Mouse (Mus musculus) ovary, postnatal 14 days (tissue): ENCODE measurements at regions not wholly inside any gene's neighbourhood (a gene's known extent, or its start where the extent isn't known, plus 50 kb on each side); places are given as distances from the start of the nearest gene placed in this dataset.

Source experiments
- DNase-seq: peaks from one replicate; pipeline ENCODE4 v3.0.0; 2022; ENCODE audit warnings: low spot score

DNA sequence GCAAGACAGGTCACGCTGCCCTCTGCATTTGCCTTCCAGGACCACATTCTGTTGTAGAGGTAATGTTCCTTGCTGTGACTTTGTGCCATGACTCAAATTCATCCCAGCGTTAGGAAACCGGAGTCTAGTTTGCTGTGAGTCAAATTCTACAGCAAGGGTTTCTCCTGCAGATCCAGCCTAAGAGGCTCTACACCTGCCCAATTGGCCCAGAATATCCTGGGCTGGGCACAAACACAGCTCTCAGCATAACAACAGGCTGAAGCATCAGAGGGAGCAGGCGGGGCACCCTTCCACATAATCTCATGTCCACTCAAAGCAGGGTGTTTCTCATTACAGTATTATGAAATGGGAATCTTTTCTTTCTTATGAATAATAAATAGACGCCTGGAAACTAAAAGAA lies 220.2 kb upstream of the Pard3b start:
- DNase-seq = no peak

DNA sequence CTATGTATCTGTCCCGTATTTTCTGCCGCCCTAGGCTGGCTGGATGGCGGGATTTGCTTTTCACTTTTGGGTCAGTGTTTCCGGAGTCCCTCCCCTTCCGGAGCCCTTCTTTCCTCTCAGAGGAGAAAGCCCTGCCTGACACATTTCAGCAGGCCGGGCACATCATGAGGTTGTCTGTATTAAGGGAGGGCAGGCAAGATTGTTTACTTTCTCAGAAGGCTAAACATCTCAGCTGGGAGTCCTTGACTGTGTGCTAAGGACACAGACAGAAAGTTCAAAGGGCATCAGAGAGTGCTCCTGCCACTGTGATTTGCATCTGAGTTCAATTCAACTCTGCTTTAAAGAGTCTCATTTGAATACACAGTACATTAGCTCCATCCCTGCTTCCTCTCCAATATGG lies 218.8 kb upstream of the Pard3b start:
- DNase-seq = no peak

DNA sequence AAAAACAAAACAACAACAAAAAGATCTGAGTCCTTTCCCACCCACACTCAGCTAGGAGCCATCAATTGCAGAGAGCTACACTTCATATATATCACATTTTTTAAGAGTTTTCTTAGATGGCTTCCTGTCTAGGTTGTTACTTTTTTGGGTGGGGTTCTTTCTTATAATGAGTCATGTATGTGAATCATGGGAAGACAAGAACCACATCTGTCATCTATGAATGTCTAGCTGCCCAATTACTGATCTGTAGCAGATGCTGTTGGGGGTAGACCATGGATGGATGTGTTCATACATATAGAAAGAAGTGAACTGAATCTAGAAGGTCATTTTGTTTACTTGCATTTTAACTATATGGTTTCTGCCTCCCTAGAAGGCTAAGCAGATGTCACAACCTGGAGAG lies 215.4 kb upstream of the Pard3b start:
- DNase-seq = no peak

DNA sequence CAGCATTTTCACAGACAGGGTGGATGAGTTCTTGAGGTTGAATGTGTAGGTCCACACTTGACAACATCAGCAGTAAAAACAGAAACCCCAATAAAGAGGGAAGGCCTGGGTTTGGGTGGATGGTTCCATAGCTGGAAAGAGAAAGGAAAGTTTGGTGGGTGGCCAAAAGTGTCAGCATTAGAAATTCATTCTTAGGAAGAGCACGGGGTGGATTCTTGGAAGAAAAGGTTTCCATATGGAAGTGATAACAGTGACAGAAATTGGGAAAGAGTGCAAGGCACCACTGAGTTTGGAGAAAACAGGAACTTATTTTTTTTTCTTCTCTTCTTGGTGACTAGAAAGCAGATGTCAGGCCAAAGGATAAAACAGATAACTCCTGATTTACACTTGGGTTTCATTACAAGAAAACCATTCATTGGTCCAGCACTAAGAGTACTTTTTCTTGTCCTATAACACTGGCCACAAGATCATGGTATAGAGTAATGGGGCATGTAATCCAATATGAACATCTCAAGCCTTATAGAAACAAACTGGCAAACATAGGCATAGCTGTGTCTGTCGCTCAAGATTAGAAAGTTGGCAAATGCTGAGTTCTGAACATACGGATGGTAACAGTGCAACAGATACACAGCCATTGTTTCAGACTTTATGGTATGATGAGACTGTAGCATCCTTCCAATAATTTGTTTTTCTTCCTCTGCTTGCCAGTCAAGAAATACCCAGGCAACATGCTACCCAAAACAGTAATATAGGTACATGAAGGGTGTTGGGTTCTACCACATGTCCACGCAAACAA lies 209.7 kb upstream of the Pard3b start:
- DNase-seq = no peak

DNA sequence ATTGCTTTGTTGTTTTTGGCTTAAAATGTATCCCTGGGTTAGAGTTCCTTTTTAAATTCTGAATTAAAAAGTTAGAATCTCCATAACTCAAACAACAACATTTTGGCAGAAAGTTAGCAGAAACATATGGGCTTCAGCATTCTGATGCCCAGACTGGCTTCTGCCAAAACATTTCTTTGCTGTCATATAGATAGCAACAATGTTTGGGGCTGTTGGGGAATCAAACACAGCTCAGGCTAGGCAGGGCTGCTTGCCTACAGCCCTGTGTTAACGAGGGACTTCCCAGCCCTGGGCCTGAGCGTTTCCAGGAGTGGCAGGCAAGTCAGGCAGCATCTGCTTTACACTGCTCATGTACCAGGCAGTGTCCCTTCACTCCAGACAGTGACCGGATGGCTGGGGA lies 201.0 kb upstream of the Pard3b start:
- no peak for DNase-seq

DNA sequence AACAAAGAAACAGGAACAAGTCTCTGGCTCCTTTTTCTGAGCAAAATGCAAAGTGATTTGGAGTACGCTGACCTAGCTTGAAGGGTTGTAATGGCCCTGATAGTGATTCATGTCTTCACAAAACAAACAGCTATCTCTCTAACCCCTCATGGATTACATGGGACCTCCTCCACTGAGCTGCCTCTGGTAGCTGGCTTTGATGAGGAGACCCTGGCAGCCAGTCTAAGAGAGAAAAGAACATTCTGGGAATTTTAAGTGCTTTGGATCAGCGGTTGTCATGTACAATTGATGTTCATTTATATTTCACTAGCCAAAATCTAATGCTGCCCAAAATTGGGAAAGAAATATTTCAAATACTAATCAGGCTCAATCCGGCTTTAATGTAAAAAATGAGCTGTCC lies 177.2 kb upstream of the Pard3b start:
- no peak for DNase-seq

DNA sequence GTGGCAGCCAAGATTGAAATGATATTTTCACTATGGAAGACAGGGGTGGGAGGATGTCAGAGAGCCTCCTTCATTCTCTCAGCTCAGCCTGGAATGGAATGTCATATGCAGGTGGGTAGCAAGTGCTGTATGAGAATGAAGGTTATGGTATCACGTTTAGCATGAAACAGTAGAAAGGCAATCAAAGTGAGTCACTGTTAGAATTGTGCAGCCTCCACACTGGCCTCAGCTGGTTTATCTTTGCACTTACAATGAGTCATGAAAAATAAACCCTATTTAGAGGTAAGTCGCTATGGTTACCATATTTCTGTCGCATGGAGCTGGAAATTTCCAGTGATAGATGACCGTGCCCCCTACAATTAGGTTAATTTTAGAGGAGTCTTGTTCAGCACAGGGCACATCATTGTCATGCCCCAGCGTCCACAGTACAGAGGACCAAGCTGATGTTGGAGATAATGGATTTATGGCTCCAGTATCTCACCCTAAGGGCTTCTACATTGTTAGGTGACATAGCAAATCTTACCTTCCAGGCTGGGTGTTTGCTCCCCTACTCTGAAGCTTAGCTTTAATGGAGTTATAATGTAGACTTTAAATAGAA lies 167.9 kb upstream of the Pard3b start:
- no peak for DNase-seq

DNA sequence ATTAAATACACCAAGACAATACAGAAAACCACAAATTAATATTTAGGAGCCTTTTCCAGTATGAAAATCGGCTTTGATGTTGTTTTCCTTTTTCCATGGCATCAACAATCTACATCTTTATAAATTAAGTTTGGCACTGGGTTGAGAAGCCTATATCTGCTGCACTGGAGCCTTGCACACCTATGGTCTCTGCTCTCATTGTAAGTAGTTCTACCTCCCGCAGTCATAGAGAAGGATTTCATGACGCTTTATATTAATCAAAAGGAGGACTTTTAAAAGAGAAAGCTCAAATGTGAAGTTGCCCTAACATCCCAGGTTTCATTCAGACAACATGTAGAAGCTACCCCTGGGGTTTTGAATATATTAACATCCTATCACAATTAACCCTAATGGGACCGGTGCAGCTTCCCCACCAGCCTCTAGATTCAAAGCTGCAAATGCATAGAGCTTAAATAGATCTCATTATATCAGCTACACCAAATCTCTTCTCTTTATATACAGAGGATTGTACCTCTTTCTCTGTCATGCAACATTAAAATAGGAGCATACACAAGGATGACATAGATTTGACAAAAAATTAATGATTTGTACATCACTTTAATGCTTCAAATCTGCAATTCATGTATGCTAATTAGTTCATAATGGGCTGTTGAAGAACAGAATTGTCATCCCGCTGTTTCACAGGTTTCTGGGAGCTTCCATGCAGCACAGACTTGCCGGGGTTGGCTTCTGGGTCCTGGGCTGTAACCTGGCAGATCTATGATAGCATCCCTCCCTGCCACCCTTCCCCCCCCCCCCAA lies 166.6 kb upstream of the Pard3b start:
- DNase-seq = no peak

DNA sequence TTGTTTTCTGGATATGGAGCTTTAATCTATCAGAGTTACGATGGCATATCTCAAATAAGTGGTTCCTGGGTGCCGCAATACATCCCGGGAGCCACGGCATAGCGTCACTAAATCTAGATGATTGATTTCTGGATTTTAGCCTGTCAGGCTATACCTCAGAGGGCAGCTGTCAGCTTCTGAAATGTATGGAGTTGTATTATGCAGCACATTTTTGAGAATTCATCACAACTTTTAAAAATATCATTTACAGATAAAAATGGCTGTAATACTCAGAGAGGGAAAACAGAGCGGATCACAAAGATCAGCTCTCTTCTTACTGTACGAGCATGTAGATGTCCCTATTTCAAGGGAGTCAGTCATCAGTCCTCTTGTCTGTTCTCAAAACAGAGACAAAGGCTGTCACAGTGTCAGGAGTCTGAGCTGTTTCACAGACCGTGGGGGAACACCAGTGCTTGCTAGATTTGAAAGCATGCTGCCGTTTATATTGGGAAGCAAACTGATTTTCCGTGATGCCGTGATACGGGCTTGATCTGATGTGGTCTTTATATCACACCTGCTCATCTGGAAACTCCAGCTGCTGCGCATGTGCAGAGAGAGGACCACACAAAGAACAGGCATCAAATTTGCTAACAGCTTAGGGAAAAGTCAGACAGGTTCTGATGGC lies 165.9 kb upstream of the Pard3b start:
- no peak for DNase-seq

DNA sequence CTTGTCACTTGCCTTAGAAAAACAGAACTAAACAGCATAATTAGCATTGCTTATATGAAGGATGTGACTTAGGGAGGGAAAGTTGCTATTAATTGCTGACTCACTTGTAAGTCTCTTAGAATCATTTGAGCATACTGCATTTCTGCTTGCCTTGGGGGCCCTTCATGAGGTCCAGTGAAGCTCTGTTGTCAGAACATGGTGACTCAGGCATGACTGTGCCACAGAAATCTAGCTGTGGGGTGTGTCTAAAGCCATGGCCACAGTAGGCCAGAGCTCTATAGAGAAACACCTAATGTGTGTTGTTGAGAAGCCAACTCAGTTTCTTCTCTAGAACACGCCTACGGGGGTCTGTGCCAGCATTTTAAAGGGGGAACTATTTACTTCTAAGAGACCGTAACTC lies 153.2 kb upstream of the Pard3b start:
- DNase-seq = no peak

DNA sequence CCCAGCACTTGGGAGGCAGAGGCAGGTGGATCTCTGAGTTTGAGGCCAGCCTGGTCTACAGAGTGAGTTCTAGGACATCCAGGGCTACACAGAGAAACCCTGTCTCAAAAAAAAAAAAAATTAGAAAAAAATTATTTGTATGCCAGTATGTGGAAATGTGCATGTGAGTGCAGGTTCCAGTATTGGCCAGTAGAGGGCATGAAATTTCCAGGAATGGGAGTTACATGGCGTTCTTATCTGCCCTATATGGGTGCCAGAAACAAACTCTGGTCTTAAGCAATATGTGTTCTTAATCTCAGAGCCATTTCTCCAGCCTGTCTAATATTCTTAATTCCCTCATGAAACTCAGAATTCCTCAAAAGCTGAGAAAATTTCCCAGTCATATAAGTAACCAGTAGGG lies 113.7 kb upstream of the Pard3b start:
- DNase-seq = no peak

DNA sequence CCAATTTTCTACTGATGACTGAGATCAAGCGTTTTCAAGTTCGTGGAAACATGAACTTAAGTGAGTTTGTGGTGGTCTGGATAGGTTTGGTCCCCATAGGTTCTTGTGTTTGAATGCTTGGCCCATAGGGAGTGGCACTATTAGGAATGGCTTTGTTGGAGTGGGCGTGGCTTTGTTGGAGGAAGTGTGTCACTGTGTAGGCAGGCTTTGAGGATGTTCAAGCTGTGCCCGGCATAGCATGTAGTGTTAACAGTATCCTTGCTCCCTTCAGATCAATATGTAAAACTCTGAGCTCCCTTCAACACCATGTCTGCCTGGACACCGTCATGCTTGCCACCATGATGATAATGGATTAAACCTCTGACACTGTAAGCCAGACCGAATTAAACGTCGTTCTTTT lies 112.7 kb upstream of the Pard3b start:
- no peak for DNase-seq

DNA sequence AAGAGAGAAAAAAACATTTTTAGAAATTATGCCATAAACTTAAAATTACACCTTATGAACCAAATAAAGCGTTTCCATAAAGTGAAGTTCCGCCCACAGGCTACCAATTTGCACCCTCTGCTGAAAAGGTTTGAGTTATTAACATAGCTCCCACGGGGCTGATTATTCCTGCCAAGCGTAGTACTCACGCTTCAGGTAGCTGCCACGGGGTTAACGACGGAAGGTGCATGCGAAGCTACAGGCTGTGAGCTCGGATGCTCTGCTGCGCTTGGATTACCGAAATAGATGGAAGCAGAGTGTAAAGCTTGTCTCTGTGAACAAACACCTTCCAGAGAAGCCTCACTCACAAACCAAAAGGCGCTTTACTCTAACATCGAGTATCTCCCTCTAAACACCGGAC lies 109.9 kb upstream of the Pard3b start:
- DNase-seq = no peak

DNA sequence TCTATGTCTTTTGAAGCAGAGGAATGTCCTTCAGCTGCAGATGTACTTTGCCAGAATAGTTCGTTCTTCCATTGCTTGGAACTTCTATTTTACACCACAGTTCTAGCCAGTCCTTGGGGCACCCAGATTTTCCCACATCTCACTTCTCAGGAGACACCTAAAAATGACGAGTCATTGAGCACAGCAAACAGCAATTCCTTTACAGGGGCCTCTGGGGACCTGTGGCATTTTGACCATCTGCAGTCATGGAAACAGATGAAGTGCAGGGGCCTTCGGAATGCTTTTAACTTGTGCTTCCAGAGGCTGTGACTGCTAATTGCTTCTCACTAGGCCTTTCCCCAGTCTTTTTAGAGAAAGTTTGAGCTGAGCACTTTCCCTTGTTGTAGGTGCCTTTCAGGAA lies 108.5 kb upstream of the Pard3b start:
- no peak for DNase-seq

DNA sequence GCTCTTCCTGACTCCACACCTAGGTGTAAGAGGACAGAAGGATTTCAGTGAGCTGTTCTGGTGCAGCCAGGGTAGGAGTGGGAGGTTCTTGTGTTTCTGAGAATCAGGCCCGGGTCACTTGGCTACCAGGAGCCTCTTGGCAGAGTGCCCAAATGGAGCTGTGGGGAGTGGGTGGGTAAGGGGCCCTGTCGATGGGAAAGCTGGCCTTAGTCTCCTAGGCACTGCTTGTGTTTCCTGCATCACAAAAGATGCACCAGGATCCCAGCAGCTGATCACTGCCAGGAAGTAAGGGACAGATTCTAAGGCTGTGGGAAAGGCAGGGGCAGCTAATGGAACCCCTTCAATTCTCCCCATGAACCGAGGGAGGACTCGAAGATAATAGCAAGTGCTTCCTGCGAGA lies 107.1 kb upstream of the Pard3b start:
- DNase-seq = peak; percentile 8

DNA sequence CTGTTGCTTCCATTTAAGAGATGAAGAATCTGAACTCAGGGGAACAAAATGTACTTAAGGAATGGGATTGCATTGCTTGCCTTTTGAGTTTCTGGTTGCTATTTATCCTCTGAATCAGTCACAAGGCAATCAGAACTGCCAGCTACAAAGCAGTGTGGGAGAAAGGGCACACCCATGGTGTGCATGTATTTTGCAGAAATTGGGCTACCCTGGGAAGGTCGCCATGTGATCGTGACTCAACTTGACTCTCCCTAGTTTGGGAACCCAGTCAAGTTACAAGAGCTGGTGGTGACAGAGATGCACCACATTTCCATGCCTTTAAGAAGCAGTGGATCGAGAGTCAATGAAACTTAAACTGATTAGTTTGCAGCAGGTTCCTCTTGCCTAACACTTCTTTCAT lies 98.5 kb upstream of the Pard3b start:
- no peak for DNase-seq

DNA sequence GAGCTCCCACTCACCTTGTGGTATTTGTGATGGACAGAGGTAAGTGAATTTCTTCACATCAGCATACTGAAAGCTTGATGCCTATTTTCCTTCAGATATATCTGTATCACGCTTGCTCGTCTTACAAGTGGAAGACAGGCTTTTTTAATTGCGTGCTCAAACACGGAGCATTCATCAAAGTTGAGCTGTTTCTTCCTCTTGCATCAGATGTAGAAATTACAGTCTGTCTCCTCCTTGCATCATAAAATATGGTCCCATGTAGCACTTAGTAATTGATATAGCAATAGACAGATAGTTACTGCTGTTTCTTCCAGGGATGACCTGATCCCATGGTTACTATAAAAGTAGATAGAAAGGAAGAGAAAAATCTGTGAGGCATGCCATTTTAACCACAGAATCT lies 97.5 kb upstream of the Pard3b start:
- no peak for DNase-seq

DNA sequence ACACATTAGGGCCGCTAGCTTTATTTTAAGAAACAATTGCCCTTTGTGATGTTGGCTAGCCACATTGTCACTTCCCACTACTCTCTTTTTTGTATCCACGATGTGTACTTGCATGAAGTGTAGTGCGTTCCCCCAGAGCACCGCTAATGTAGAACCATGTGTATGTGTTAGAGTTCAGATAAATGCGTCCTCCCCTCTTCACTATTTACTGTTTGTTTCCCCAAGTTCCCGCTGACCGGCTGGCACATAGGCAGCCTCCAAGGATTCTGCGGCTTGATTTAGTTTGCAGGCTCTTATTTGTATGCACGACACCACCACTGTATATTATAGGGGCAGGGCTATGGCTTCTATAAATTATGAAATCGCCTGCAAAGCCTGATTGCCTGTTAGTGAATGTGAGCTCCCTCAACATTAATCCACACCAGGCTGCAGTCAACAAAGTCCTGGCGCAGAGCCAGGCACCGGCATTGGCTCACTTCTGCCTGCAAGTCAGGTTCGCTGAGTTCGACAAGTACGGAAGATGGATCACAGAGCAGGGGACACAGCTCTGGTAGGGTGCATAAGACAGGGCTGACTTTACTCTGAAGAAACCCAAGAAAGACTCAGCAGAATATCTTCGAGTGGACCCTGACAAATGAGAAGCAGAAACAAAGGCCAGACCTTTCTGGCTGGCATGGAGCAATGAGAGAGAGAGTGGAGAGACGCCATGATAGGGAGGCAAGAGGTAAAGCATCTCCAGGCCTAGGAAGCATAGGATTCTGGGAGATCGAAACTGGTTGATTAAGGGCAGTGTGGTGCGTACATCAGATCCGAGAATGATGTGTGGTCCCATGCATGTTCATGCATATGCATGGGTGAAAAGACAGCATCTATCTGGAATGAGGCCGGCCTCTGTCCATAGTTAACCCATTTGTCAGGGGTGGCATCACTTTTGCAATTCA lies 85.8 kb upstream of the Pard3b start:
- DNase-seq = peak; percentile 27

DNA sequence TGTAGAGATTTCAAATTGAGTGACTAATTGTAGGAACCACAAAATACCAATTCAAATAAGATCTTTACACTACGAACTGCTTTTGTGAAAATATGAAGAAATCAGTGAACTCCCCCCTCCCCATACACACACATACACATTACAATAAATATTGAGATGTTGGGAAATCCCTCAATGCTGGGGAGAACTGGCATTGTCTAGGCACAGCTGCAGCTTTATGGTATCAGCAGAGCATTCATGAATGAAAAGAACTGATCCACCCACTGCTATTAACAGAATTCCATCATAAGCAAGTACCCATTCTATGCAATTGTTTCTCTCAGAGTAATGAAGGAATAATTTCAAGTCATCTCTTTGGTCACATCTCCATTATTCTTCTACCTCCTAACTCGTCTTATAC lies 79.1 kb upstream of the Pard3b start:
- DNase-seq = no peak

DNA sequence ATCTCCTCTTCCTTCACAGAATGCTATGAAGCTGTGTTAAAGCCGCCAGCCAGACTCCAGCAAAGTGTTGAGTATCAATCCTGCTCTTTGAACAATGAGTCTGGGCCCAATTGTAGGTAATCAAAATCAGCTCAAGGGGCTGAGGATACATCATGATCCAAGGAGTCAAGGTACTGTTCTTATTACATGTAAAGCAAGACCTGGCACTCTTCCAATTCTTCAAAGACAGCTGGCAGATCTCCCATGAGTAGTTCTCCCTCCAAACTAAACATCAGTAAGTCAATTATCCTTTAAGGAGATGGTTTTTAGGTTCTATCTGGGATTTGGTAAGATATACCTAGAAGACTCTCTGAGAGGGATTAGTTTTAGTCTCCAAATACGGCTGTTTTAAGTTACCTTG lies 76.5 kb upstream of the Pard3b start:
- no peak for DNase-seq

DNA sequence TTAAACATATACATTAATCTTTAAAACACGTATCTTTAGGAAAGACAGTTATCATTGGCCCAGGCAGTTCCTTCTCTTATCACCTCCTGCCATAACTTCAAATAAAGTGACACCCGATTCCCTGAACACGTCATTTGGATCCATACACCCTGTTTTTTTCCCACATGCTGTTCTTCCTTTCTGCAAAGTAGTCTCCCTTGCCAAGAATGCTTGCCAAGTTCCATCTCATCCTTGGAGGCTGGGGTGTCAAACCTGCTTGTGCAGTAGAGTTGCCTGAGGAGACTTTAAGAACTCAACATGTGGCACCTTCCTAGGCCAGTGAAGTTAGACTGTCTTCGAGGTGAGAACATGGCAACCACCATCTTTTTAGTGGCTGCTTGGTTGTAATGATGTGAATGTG lies 73.2 kb upstream of the Pard3b start:
- no peak for DNase-seq

DNA sequence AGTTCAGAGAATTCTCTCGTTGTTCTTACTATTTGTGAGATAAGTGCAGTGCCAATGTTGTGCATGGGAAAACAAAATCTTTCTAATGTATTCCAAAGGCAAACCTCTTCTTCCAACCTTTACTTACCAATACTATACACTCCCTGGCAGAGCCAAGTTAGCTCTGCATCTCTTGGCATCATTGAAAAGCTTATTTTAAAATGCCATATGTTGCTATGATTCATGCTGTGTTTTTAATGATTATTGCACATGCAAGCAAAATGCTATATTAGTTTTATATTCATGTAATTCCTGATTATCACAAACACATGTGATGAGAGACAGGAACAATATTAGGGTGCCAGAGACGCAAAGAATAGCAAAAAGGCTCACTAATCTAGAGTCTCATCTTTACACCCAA lies 64.3 kb upstream of the Pard3b start:
- DNase-seq = no peak
